Mouse (Mus musculus) myocyte (in vitro differentiated cells): ENCODE measurements around the gene Cntrob.

Experiments
- CEBPB ChIP-seq: IDR thresholded peaks from 2 replicates; pipeline ENCODE4 v1.6.1; 2011; ENCODE audit warnings: mild to moderate bottlenecking, moderate library complexity; ENCODE audit not compliant: poor library complexity, insufficient read depth, severe bottlenecking
- E2F4 ChIP-seq: IDR thresholded peaks from one replicate; pipeline ENCODE4 v1.6.1; 2011; ENCODE audit warnings: mild to moderate bottlenecking, control low read depth, moderate library complexity; ENCODE audit not compliant: insufficient read depth
- MAX ChIP-seq: IDR thresholded peaks from one replicate; pipeline ENCODE4 v1.6.1; 2011; ENCODE audit warnings: low read depth, mild to moderate bottlenecking, control low read depth
- MYOD1 ChIP-seq, 3 experiments: IDR thresholded peaks; one replicate each; pipeline ENCODE4 v1.6.1; 2011; ENCODE audit warnings: control low read depth in 2 of 3, low read depth in 2 of 3, mild to moderate bottlenecking in 2 of 3, moderate library complexity in 1 of 3; ENCODE audit not compliant: insufficient read length in 2 of 3, control insufficient read depth in 1 of 3
- MYOG ChIP-seq, 3 experiments: IDR thresholded peaks; one replicate each; pipeline ENCODE4 v1.6.1; 2011; ENCODE audit warnings: control low read depth in 2 of 3, low read depth in 2 of 3, mild to moderate bottlenecking in 2 of 3; ENCODE audit not compliant: insufficient read length in 2 of 3, control insufficient read depth in 1 of 3, insufficient read depth in 1 of 3
- POLR2A ChIP-seq: IDR thresholded peaks from one replicate; pipeline ENCODE4 v1.6.1; 2011; ENCODE audit warnings: low read depth, mild to moderate bottlenecking, control low read depth, moderate library complexity; ENCODE audit not compliant: insufficient read length
- POLR2AphosphoS2 ChIP-seq: IDR thresholded peaks from one replicate; pipeline ENCODE4 v1.6.1; 2011; ENCODE audit warnings: low read depth, control low read depth; ENCODE audit not compliant: insufficient read length
- REST ChIP-seq: IDR thresholded peaks from one replicate; pipeline ENCODE4 v1.6.1; 2011; ENCODE audit warnings: mild to moderate bottlenecking, control low read depth, moderate library complexity; ENCODE audit not compliant: insufficient read depth, insufficient read length
- SRF ChIP-seq: IDR thresholded peaks from one replicate; pipeline ENCODE4 v1.6.1; 2011; ENCODE audit warnings: low read depth; ENCODE audit not compliant: control insufficient read depth, insufficient read length
- TCF12 ChIP-seq: IDR thresholded peaks from one replicate; pipeline ENCODE4 v1.6.1; 2011; ENCODE audit warnings: mild to moderate bottlenecking, control low read depth; ENCODE audit not compliant: poor library complexity, insufficient read depth, severe bottlenecking
- USF1 ChIP-seq: IDR thresholded peaks from one replicate; pipeline ENCODE4 v1.6.1; 2011; ENCODE audit warnings: low read depth, mild to moderate bottlenecking, control low read depth, moderate library complexity

- TF ChIP-seq E2F4 (no peak), SRF (no peak), MYOD1 (IDR thresholded peaks at IDR 0.05; ENCODE audit: control insufficient read depth in 1 of 3, insufficient read length in 2 of 3, low read depth in 2 of 3) (peak in 1 of 3 experiments; percentile 70), POLR2A (no peak), MAX (no peak), MYOG (IDR thresholded peaks at IDR 0.05; ENCODE audit: control insufficient read depth in 1 of 3, insufficient read depth in 1 of 3, insufficient read length in 2 of 3, low read depth in 2 of 3) (peak in 1 of 3 experiments; percentile 75), TCF12 (no peak), CEBPB (no peak), USF1 (no peak), POLR2AphosphoS2 (no peak), REST (no peak)
Observed at GRCm38 (mm10) chr11:69356544-69356943, 33.0 kb upstream of the Cntrob start.
